ENCODE assay signal across 8 mouse cellular contexts in genomic region chr7:29291616-29292457, GRCm38 (mm10). TPM values are rescaled to one million over a fixed set of nuclear protein-coding genes. Genes with fewer than 3 reads are reported as not detected.
DNase-seq lines count a peak whose midpoint lies in the region; ATAC-seq and TF ChIP-seq lines count a peak whose summit lies in the region.

No protein-coding gene starts in this region.

- DNase-seq in layer of hippocampus, adult 2 months (ENCODE audit: low spot score in 2 of 2), result no peak
- no peak for DNase-seq in layer of hippocampus, postnatal 14 days (ENCODE audit: low spot score in 2 of 2)
- DNase-seq in cerebellum, postnatal 10 days, result peak; percentile 86 to 91
- no peak for DNase-seq in heart, postnatal 0 days (ENCODE audit: low spot score)
- peak; percentile 62 for DNase-seq in midbrain, embryonic 14.5 days
- DNase-seq in urinary bladder, adult 18-20 months (ENCODE audit: low spot score in 2 of 2), result no peak
- no peak for DNase-seq in liver, postnatal 0 days
- DNase-seq in ovary, postnatal 36 days (ENCODE audit: low spot score), result no peak

- H3K4me2 ChIP-seq in heart, postnatal 0 days (ENCODE audit: low read depth, low read length), result peak overlapping the region; percentile 68; the same call in 1 of the 2 replicates
- H3K4me2 ChIP-seq in midbrain, embryonic 14.5 days (ENCODE audit: low read length), result no peak overlapping the region
- no peak overlapping the region for H3K4me2 ChIP-seq in liver, postnatal 0 days (ENCODE audit: low read depth, low read length)

- peak overlapping the region; percentile 86 for H3K27ac ChIP-seq in layer of hippocampus, adult 2 months
- peak overlapping the region; percentile 64 for H3K27ac ChIP-seq in heart, postnatal 0 days (ENCODE audit: low read depth)
- H3K27ac ChIP-seq in midbrain, embryonic 14.5 days (replicated peaks; ENCODE audit: low read depth, low read length), result peak overlapping the region; percentile 32
- no peak overlapping the region for H3K27ac ChIP-seq in liver, postnatal 0 days (ENCODE audit: low read depth)

- 0 out of 2 replicates have a peak, but pooled peaks have one; percentile 4 for ATAC-seq in heart, postnatal 0 days (ENCODE audit: insufficient read depth, low read depth)
- ATAC-seq in midbrain, embryonic 14.5 days (ENCODE audit: low FRiP score, low TSS enrichment), result peak; percentile 49; the same call in 1 of the 2 replicates
- ATAC-seq in liver, postnatal 0 days, result no peak

- 46% methylated on average over 6 of the region's 7 CpGs for WGBS in heart, postnatal 0 days
- whole genome bisulfite sequencing in midbrain, embryonic 14.5 days, result 23% methylated on average over 7 of the region's 7 CpGs
- WGBS in liver, postnatal 0 days (ENCODE audit: insufficient replicate concordance), result 44% methylated on average over 7 of the region's 7 CpGs

- no peaks in the 10 kb centered on the region for H3K36me3 ChIP-seq in heart, postnatal 0 days (replicated peaks; ENCODE audit: control insufficient read depth, insufficient read depth, low read length)
- H3K36me3 ChIP-seq in midbrain, embryonic 14.5 days (ENCODE audit: control insufficient read depth, insufficient read depth, low read length), result no peaks in the 10 kb centered on the region
- H3K36me3 ChIP-seq in liver, postnatal 0 days (replicated peaks; ENCODE audit: insufficient read depth, low read length), result no peaks in the 10 kb centered on the region

- H3K9me3 ChIP-seq in heart, postnatal 0 days (replicated peaks; ENCODE audit: control insufficient read depth, low read length), result no peaks in the 10 kb centered on the region
- H3K9me3 ChIP-seq in midbrain, embryonic 14.5 days (ENCODE audit: control insufficient read depth, low read length), result no peaks in the 10 kb centered on the region
- no peaks in the 10 kb centered on the region for H3K9me3 ChIP-seq in liver, postnatal 0 days (ENCODE audit: low read length)

- TF ChIP-seq CTCF in layer of hippocampus, adult 2 months (conservative IDR thresholded peaks at IDR 0.05), result no peak
- TF ChIP-seq CTCF in heart, postnatal 0 days (IDR thresholded peaks at IDR 0.05; ENCODE audit: low read depth), result no peak
- TF ChIP-seq CTCF in liver, postnatal 0 days (IDR thresholded peaks at IDR 0.05; ENCODE audit: low read depth), result no peak

- H3K27me3 ChIP-seq in heart, postnatal 0 days (ENCODE audit: control insufficient read depth, insufficient read depth, low read length), result no peaks in the 10 kb centered on the region
- no peaks in the 10 kb centered on the region for H3K27me3 ChIP-seq in midbrain, embryonic 14.5 days (ENCODE audit: control insufficient read depth, insufficient read depth, low read length)
- 0 out of 2 replicates have a peak, but pooled peaks cover 7% of the 10 kb centered on the region for H3K27me3 ChIP-seq in liver, postnatal 0 days (ENCODE audit: insufficient read depth, low read length)

- H3K4me3 ChIP-seq in layer of hippocampus, adult 2 months, result peak overlapping the region; percentile 30; the same call in 1 of the 2 replicates
- H3K4me3 ChIP-seq in heart, postnatal 0 days (ENCODE audit: low read depth, low read length), result no peak overlapping the region
- H3K4me3 ChIP-seq in midbrain, embryonic 14.5 days (replicated peaks; ENCODE audit: low read depth, low read length), result no peak overlapping the region
- H3K4me3 ChIP-seq in liver, postnatal 0 days (ENCODE audit: low read depth, low read length), result no peak overlapping the region

- no peak for TF ChIP-seq EP300 in heart, postnatal 0 days (IDR thresholded peaks at IDR 0.05; ENCODE audit: low read depth)
- no peak for TF ChIP-seq EP300 in liver, postnatal 0 days (IDR thresholded peaks at IDR 0.05; ENCODE audit: low read depth)

- no peak overlapping the region for H3K9ac ChIP-seq in heart, postnatal 0 days (replicated peaks; ENCODE audit: low read depth, low read length)
- H3K9ac ChIP-seq in midbrain, embryonic 14.5 days (replicated peaks; ENCODE audit: low read length), result no peak overlapping the region; the same call in 1 of the 2 replicates
- H3K9ac ChIP-seq in liver, postnatal 0 days (replicated peaks), result no peak overlapping the region

- H3K4me1 ChIP-seq in heart, postnatal 0 days (ENCODE audit: control insufficient read depth, insufficient read depth), result peaks cover 15% of the 10 kb centered on the region; the same call in 1 of the 2 replicates
- peaks cover 11% of the 10 kb centered on the region; the same call in 1 of the 2 replicates for H3K4me1 ChIP-seq in midbrain, embryonic 14.5 days (ENCODE audit: control insufficient read depth, insufficient read depth, low read length)
- peaks cover 22% of the 10 kb centered on the region for H3K4me1 ChIP-seq in liver, postnatal 0 days (ENCODE audit: insufficient read depth)

RNA-seq across cellular contexts. Expression of gene Ppp1r14a, which starts 2.7 kb away (rescaled TPM):
- 10 to 100 TPM; 20.8 to 21.6 TPM for total RNA-seq in layer of hippocampus, adult 2 months (2021)
- total RNA-seq in layer of hippocampus, postnatal 14 days (2021), result 10 to 100 TPM; 10.8 to 11.0 TPM
- 7.8 and 61.8 TPM in 2 replicates for total RNA-seq in heart, postnatal 0 days (2014; rRNA removed; ENCODE audit: low replicate concordance)
- 17.9 and 18.0 TPM in 2 replicates for polyA plus RNA-seq in heart, postnatal 0 days (2015; fragmentation: Nextera tagmentation; extraction: Ambion mirVana)
- polyA plus RNA-seq in midbrain, embryonic 14.5 days (2014; fragmentation: Nextera tagmentation; extraction: Ambion mirVana), result 0.94 and 3.9 TPM in 2 replicates
- polyA plus RNA-seq in liver, postnatal 0 days (2015; fragmentation: Nextera tagmentation; extraction: Ambion mirVana), result 5.5 and 5.8 TPM in 2 replicates

RNA-seq across cellular contexts. Expression of gene Spint2, which starts 10.1 kb away (rescaled TPM):
- 10 to 100 TPM; 18.3 to 21.7 TPM for total RNA-seq in layer of hippocampus, adult 2 months (2021)
- 10 to 100 TPM; 16.0 to 27.0 TPM for total RNA-seq in layer of hippocampus, postnatal 14 days (2021)
- 30.1 and 46.6 TPM in 2 replicates for total RNA-seq in heart, postnatal 0 days (2014; rRNA removed; ENCODE audit: low replicate concordance)
- polyA plus RNA-seq in heart, postnatal 0 days (2015; fragmentation: Nextera tagmentation; extraction: Ambion mirVana), result 81.6 and 83.2 TPM in 2 replicates
- 52.3 and 66.3 TPM in 2 replicates for polyA plus RNA-seq in midbrain, embryonic 14.5 days (2014; fragmentation: Nextera tagmentation; extraction: Ambion mirVana)
- polyA plus RNA-seq in liver, postnatal 0 days (2015; fragmentation: Nextera tagmentation; extraction: Ambion mirVana), result 84.8 and 94.7 TPM in 2 replicates

RNA-seq across cellular contexts. Expression of gene Dpf1, which starts 11.9 kb away (rescaled TPM):
- 100 to 1,000 TPM; 106 to 113 TPM for total RNA-seq in layer of hippocampus, adult 2 months (2021)
- 100 to 1,000 TPM in 1 of 2 experiments, 10 to 100 TPM in 1; 96.1 to 111 TPM for total RNA-seq in layer of hippocampus, postnatal 14 days (2021)
- total RNA-seq in heart, postnatal 0 days (2014; rRNA removed; ENCODE audit: low replicate concordance), result not detected in 2 replicates
- 0.41 and 0.61 TPM in 2 replicates for polyA plus RNA-seq in heart, postnatal 0 days (2015; fragmentation: Nextera tagmentation; extraction: Ambion mirVana)
- polyA plus RNA-seq in midbrain, embryonic 14.5 days (2014; fragmentation: Nextera tagmentation; extraction: Ambion mirVana), result 203 and 214 TPM in 2 replicates
- 0.63 and 0.69 TPM in 2 replicates for polyA plus RNA-seq in liver, postnatal 0 days (2015; fragmentation: Nextera tagmentation; extraction: Ambion mirVana)

RNA-seq across cellular contexts. Expression of gene 2200002D01Rik, which starts 43.6 kb away (rescaled TPM):
- total RNA-seq in layer of hippocampus, adult 2 months (2021), result under 1 TPM in 1 of 2 experiments, not detected in 1; 0.36 TPM
- total RNA-seq in layer of hippocampus, postnatal 14 days (2021), result not detected
- 0.42 and 1.5 TPM in 2 replicates for total RNA-seq in heart, postnatal 0 days (2014; rRNA removed; ENCODE audit: low replicate concordance)
- 11.8 and 14.0 TPM in 2 replicates for polyA plus RNA-seq in heart, postnatal 0 days (2015; fragmentation: Nextera tagmentation; extraction: Ambion mirVana)
- 0.29 and 0.57 TPM in 2 replicates for polyA plus RNA-seq in midbrain, embryonic 14.5 days (2014; fragmentation: Nextera tagmentation; extraction: Ambion mirVana)
- polyA plus RNA-seq in liver, postnatal 0 days (2015; fragmentation: Nextera tagmentation; extraction: Ambion mirVana), result 1.9 and 3.3 TPM in 2 replicates

RNA-seq across cellular contexts. Expression of gene Yif1b, which starts 53.7 kb away (rescaled TPM):
- total RNA-seq in layer of hippocampus, adult 2 months (2021), result 10 to 100 TPM; 40.7 to 42.9 TPM
- total RNA-seq in layer of hippocampus, postnatal 14 days (2021), result 10 to 100 TPM; 42.3 to 49.5 TPM
- 174 and 194 TPM in 2 replicates for total RNA-seq in heart, postnatal 0 days (2014; rRNA removed; ENCODE audit: low replicate concordance)
- polyA plus RNA-seq in heart, postnatal 0 days (2015; fragmentation: Nextera tagmentation; extraction: Ambion mirVana), result 121 and 125 TPM in 2 replicates
- polyA plus RNA-seq in midbrain, embryonic 14.5 days (2014; fragmentation: Nextera tagmentation; extraction: Ambion mirVana), result 86.6 and 107 TPM in 2 replicates
- 45.0 and 46.8 TPM in 2 replicates for polyA plus RNA-seq in liver, postnatal 0 days (2015; fragmentation: Nextera tagmentation; extraction: Ambion mirVana)

Comparison
In these comparisons a context has a peak if more than half of its experiments do, and no peak if none do; other contexts are left out.
1. DNase-seq: peak in cerebellum, postnatal 10 days (2 of 2) and midbrain, embryonic 14.5 days (single experiment); none in layer of hippocampus, adult 2 months (0 of 2), layer of hippocampus, postnatal 14 days (0 of 2), heart, postnatal 0 days (single experiment), urinary bladder, adult 18-20 months (0 of 2), liver, postnatal 0 days (single experiment) and ovary, postnatal 36 days (single experiment).
2. RNA of gene Dpf1, which starts 11.9 kb away (total RNA-seq): 106 to 113 TPM in layer of hippocampus, adult 2 months and 96.1 to 111 TPM in layer of hippocampus, postnatal 14 days; not detected in heart, postnatal 0 days; every median in the first group is over 10 times any median in the second.